Mouse (Mus musculus) liver, adult 10 weeks (tissue): ENCODE measurements around the gene Tcstv3. TPM values are rescaled to one million over a fixed set of nuclear protein-coding genes. Genes with fewer than 3 reads are reported as not detected.

Source experiments
- polyA plus RNA-seq: library from polyadenylated mRNA; stranded (reverse); fragments of 350-450 nt; fragmentation: Illumina TruSeq; extraction: RNeasy Lipid Tissue Mini Kit (QIAGEN cat#74804); gene quantifications from one replicate; pipeline ENCODE4 v1.2.3, GENCODE M21; 2014; ENCODE audit warnings: low read depth, low replicate concordance

Tcstv3 gene
- not detected for polyA plus RNA-seq

DNA sequence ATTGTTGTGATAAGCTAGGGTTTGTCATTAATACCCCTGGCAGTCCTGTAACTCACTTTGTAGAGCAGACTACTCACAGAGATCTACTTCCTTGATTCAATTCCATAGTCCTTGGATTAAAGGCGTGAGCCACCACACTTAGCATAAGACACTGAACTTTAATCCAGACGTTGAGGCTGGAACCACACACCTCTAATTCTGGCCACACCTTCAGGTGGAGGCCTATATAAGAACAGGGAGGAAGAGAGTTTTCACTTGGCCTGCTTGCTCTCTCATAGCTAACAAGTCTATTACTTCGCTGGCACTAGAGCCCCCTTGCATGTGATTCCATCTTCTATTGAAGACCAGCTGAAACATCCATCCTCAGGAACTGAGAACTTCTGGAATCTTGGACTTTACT, at the start of gene Tcstv3:
TSS of gene Tcstv3 (plus strand) at position 301 of the 400 bp plus-strand sequence.

GRCm38 (mm10) chr13:120299991-120300442, 16.7 kb upstream of the Tcstv3 start, which contains the start of gene BC147527:
Gene BC147527 (plus strand): TSS chr13:120300392.

Other genes with a start within 250 kb of the Tcstv3 start
- not detected for gene Gm20767, start 176.6 kb upstream of the Tcstv3 start, polyA plus RNA-seq
- gene Gm21818, start 144.4 kb upstream of the Tcstv3 start, polyA plus RNA-seq, result not detected
- gene Gm21762, start 100.9 kb upstream of the Tcstv3 start, polyA plus RNA-seq, result not detected
- not detected for gene Gm21731, start 77.8 kb upstream of the Tcstv3 start, polyA plus RNA-seq
- gene AF067061, start 53.8 kb upstream of the Tcstv3 start, polyA plus RNA-seq, result not detected
- gene BC147527, start 16.5 kb upstream of the Tcstv3 start, polyA plus RNA-seq, result 0.58 TPM